Mouse (Mus musculus): Measurements from ENCODE around the gene Tas2r124. TPM values are rescaled to one million over a fixed set of nuclear protein-coding genes. Genes with fewer than 3 reads are reported as not detected.

Gene Tas2r124
- total and polyA plus RNA-seq, 3 experiments = not detected

DNA sequence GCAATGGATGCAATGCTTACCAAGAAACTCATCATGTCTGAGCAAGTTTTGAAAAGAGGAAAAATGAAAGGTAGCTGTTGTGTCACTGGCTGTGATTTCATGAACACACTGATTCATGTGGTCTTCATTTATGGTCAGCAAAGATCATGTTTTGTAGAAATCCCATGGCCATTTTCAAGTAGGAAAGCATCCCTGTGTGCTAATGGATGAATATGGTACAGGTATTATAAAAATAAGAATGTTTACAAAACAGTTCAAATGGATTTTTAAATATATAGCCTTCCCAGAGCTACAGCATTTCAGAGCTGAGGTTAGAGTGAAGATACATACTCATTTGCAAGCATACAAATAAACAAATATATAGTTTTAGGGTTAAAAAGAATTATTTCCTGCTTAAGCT lies 23.5 kb downstream of the Tas2r124 start, which contains the start of gene Tas2r136:
Gene Tas2r136, minus strand, starts transcription at position 101 of the 400 bp plus-strand sequence.
- Histone ChIP-seq H3K4me3 (replicated peaks in 1 of 3; ENCODE audit: low read depth in 2 of 3, low read length in 2 of 3, poor library complexity in 1 of 3) (no peak within 1 kb of the TSS), H3K9ac (ENCODE audit: insufficient read depth, low read depth) (no peak within 1 kb of the TSS), H3K27ac (ENCODE audit: insufficient read depth, low read depth) (no peak within 1 kb of the TSS), H3K36me3 (replicated peaks in 1 of 2; ENCODE audit: control insufficient read depth in 1 of 2, insufficient read depth in 1 of 2, low read length in 1 of 2) (no peaks in the 10 kb centered on the region), H3K4me1 (ENCODE audit: control insufficient read depth in 1 of 2, insufficient read depth in 2 of 2) (no peaks in the 10 kb centered on the region), H3K4me2 (ENCODE audit: insufficient read depth, low read depth, poor library complexity, severe bottlenecking) (no peak within 1 kb of the TSS), H3K79me2 (replicated peaks; ENCODE audit: control insufficient read depth, extremely low read depth, insufficient read depth, poor library complexity, severe bottlenecking) (no peaks in the 10 kb centered on the region), H3K27me3 (replicated peaks) (no peaks in the 10 kb centered on the region), H3K9me3 (replicated peaks; ENCODE audit: low read length) (peaks cover 9% of the 10 kb centered on the region)
- in situ Hi-C loops (cut with MboI; ENCODE audit: low pct_ligation_motif_present, low pct_unique_long_range_greater_than_20kb, low sequenced_read_pairs) = no loop called here
- dilution Hi-C loops (cut with MboI; ENCODE audit: extremely low pct_ligation_motif_present, extremely low pct_unique_long_range_greater_than_20kb, low sequenced_read_pairs) = no loop called here
- no peak for TF ChIP-seq USF2 (conservative IDR thresholded peaks at IDR 0.05; ENCODE audit: low read depth, low read length)
- TF ChIP-seq CHD1 (IDR thresholded peaks at IDR 0.05; ENCODE audit: low read depth, low read length) = no peak
- no peak for TF ChIP-seq IRF4 (IDR thresholded peaks at IDR 0.05; ENCODE audit: low read depth, low read length)
- TF ChIP-seq PAX5 (IDR thresholded peaks at IDR 0.05; ENCODE audit: low read length) = no peak
- TF ChIP-seq EP300 (IDR thresholded peaks at IDR 0.05; ENCODE audit: low read length) = no peak
- TF ChIP-seq JUND (conservative IDR thresholded peaks at IDR 0.05; ENCODE audit: low read depth, low read length) = no peak
- no peak for TF ChIP-seq MAZ (IDR thresholded peaks at IDR 0.05; ENCODE audit: low read depth, low read length)
- DNase-seq (ENCODE audit: extremely low read depth) = no peak

DNA sequence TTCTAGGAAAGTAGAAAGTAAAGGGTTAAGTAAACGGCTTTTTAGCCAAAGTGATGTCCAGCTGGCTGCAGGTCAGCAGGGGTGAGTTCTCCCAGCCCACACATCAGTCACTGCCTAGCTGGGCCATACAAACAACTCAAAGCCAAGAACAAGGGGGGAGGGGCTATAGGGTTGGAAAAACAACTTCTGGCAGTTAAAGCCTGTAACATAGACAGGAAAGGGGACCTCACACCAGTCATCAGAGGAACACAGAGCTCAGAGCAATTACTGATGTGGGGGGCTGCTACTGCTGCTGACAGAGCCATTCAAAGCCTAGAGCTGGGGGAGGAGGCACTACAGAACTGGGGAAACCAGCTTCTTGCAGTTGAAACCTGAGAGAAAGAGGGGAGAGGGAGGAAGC lies 40.9 kb downstream of the Tas2r124 start:
- no peak for DNase-seq (ENCODE audit: extremely low read depth)
- H3K9me3 ChIP-seq (replicated peaks; ENCODE audit: low read length) = peaks cover 38% of the 10 kb centered on the region
- no peaks in the 10 kb centered on the region for H3K79me2 ChIP-seq (replicated peaks; ENCODE audit: control insufficient read depth, extremely low read depth, insufficient read depth, poor library complexity, severe bottlenecking)
- in situ Hi-C loops (cut with MboI; ENCODE audit: low pct_ligation_motif_present, low pct_unique_long_range_greater_than_20kb, low sequenced_read_pairs) = no loop called here
- H3K9ac ChIP-seq (ENCODE audit: insufficient read depth, low read depth) = no peak overlapping the region
- no peaks in the 10 kb centered on the region for H3K4me1 ChIP-seq (ENCODE audit: control insufficient read depth in 1 of 2, insufficient read depth in 2 of 2)
- dilution Hi-C loops (cut with MboI; ENCODE audit: extremely low pct_ligation_motif_present, extremely low pct_unique_long_range_greater_than_20kb, low sequenced_read_pairs) = no loop called here
- no peaks in the 10 kb centered on the region for H3K27me3 ChIP-seq (replicated peaks)
- no peak overlapping the region for H3K4me3 ChIP-seq (replicated peaks in 1 of 3; ENCODE audit: low read depth in 2 of 3, low read length in 2 of 3, poor library complexity in 1 of 3)
- TF ChIP-seq TBP (conservative IDR thresholded peaks at IDR 0.05; ENCODE audit: low read depth, low read length) (no peak), USF2 (conservative IDR thresholded peaks at IDR 0.05; ENCODE audit: low read depth, low read length) (no peak)
- H3K27ac ChIP-seq (ENCODE audit: insufficient read depth, low read depth) = no peak overlapping the region
- H3K4me2 ChIP-seq (ENCODE audit: insufficient read depth, low read depth, poor library complexity, severe bottlenecking) = no peak overlapping the region
- H3K36me3 ChIP-seq (replicated peaks in 1 of 2; ENCODE audit: control insufficient read depth in 1 of 2, insufficient read depth in 1 of 2, low read length in 1 of 2) = no peaks in the 10 kb centered on the region

DNA sequence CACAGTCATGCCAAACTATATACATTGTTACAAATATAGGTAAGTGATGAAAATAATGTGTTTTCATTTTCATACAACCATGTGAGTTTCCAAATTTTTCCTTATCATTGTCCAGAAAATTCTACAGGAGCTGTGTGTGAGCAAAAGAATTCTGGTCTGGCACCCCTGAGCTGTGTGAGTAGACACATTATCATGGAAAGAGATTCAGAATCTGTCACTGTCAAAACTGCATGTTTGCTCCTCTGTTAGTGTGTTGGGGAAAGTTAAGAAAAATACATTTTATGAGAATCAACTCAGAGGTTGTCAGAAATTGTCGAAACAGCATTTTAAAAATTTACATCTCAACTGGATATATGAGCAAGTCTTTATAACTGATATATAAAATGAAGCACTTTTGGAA lies 48.0 kb downstream of the Tas2r124 start, which contains the start of gene Tas2r117:
Gene Tas2r117, plus strand, starts transcription at position 301 of the 400 bp plus-strand sequence.
- dilution Hi-C loops (cut with MboI; ENCODE audit: extremely low pct_ligation_motif_present, extremely low pct_unique_long_range_greater_than_20kb, low sequenced_read_pairs) (no loop called here), in situ Hi-C loops (cut with MboI; ENCODE audit: low pct_ligation_motif_present, low pct_unique_long_range_greater_than_20kb, low sequenced_read_pairs) (no loop called here)
- Histone ChIP-seq H3K4me3 (replicated peaks in 1 of 3; ENCODE audit: low read depth in 2 of 3, low read length in 2 of 3, poor library complexity in 1 of 3) (no peak within 1 kb of the TSS), H3K9me3 (replicated peaks; ENCODE audit: low read length) (peaks cover 5% of the 10 kb centered on the region), H3K27me3 (replicated peaks) (no peaks in the 10 kb centered on the region), H3K79me2 (replicated peaks; ENCODE audit: control insufficient read depth, extremely low read depth, insufficient read depth, poor library complexity, severe bottlenecking) (no peaks in the 10 kb centered on the region), H3K27ac (ENCODE audit: insufficient read depth, low read depth) (no peak within 1 kb of the TSS), H3K4me2 (ENCODE audit: insufficient read depth, low read depth, poor library complexity, severe bottlenecking) (no peak within 1 kb of the TSS), H3K9ac (ENCODE audit: insufficient read depth, low read depth) (no peak within 1 kb of the TSS), H3K4me1 (ENCODE audit: control insufficient read depth in 1 of 2, insufficient read depth in 2 of 2) (no peaks in the 10 kb centered on the region), H3K36me3 (replicated peaks in 1 of 2; ENCODE audit: control insufficient read depth in 1 of 2, insufficient read depth in 1 of 2, low read length in 1 of 2) (no peaks in the 10 kb centered on the region)
- DNase-seq (ENCODE audit: extremely low read depth) = no peak
- no peak for TF ChIP-seq JUND (conservative IDR thresholded peaks at IDR 0.05; ENCODE audit: low read depth, low read length)
- TF ChIP-seq HCFC1 (IDR thresholded peaks at IDR 0.05; ENCODE audit: low read depth, low read length) = no peak
- TF ChIP-seq PAX5 (IDR thresholded peaks at IDR 0.05; ENCODE audit: low read length) = no peak
- no peak for TF ChIP-seq MAFK (IDR thresholded peaks at IDR 0.05; ENCODE audit: insufficient replicate concordance, low read length)
- TF ChIP-seq IRF4 (IDR thresholded peaks at IDR 0.05; ENCODE audit: low read depth, low read length) = no peak
- no peak for TF ChIP-seq TCF12 (IDR thresholded peaks at IDR 0.05; ENCODE audit: low read depth, low read length)
- no peak for TF ChIP-seq BHLHE40 (IDR thresholded peaks at IDR 0.05; ENCODE audit: low read depth, low read length)
- TF ChIP-seq MXI1 (IDR thresholded peaks at IDR 0.05; ENCODE audit: low read depth, low read length) = no peak
- TF ChIP-seq E2F4 (IDR thresholded peaks at IDR 0.05; ENCODE audit: insufficient replicate concordance, low read depth, low read length) = no peak
- no peak for TF ChIP-seq ELF1 (IDR thresholded peaks at IDR 0.05; ENCODE audit: low read depth, low read length)
- TF ChIP-seq NELFE (IDR thresholded peaks at IDR 0.05; ENCODE audit: low read depth, low read length) = no peak
- no peak for TF ChIP-seq UBTF (IDR thresholded peaks at IDR 0.05; ENCODE audit: low read depth, low read length)
- TF ChIP-seq MYC (IDR thresholded peaks at IDR 0.05; ENCODE audit: low read depth, low read length) = no peak
- no peak for TF ChIP-seq CTCF (conservative IDR thresholded peaks at IDR 0.05 in 1 of 2, IDR thresholded peaks at IDR 0.05 in 1 of 2; ENCODE audit: low read depth in 2 of 2, low read length in 2 of 2)
- no peak for TF ChIP-seq GABPA (IDR thresholded peaks at IDR 0.05; ENCODE audit: insufficient replicate concordance, low read depth, low read length)

All from CH12.LX (cell line).